Mouse (Mus musculus) midbrain, embryonic 12.5 days (tissue): ENCODE data around the gene Emc8. TPM values are rescaled to one million over a fixed set of nuclear protein-coding genes. Genes with fewer than 3 reads are reported as not detected.
A peak's percentile ranks its signal among the peaks of the same experiment; 100 is the strongest.

ENCODE experiments used
- ATAC-seq: fragments of 200-750 bp; cut with Nextera tagmentation; 2 replicates; pipeline ENCODE4 v1.8.0; 2017; ENCODE audit warnings: low read depth, moderate TSS enrichment, moderate library complexity; ENCODE audit not compliant: low FRiP score
- H3K27ac ChIP-seq: fragments of 300-500 bp; sonication (generic); replicated peaks from 2 replicates; pipeline ENCODE4 v1.5.1; 2016; ENCODE audit warnings: mild to moderate bottlenecking
- H3K27me3 ChIP-seq: fragments of 300-500 bp; sonication (generic); 2 replicates; pipeline ENCODE4 v1.6.1; 2016; ENCODE audit warnings: mild to moderate bottlenecking
- H3K36me3 ChIP-seq: fragments of 300-500 bp; sonication (generic); 2 replicates; pipeline ENCODE4 v1.6.1; 2016
- H3K4me1 ChIP-seq: fragments of 300-500 bp; sonication (generic); 2 replicates; pipeline ENCODE4 v1.6.1; 2016
- H3K4me2 ChIP-seq: fragments of 300-500 bp; sonication (generic); replicated peaks from 2 replicates; pipeline ENCODE4 v1.6.1; 2016; ENCODE audit warnings: mild to moderate bottlenecking, moderate library complexity
- H3K4me3 ChIP-seq: fragments of 300-500 bp; sonication (generic); 2 replicates; pipeline ENCODE4 v1.5.1; 2016; ENCODE audit warnings: mild to moderate bottlenecking
- H3K9ac ChIP-seq: fragments of 300-500 bp; sonication (generic); replicated peaks from 2 replicates; pipeline ENCODE4 v1.6.1; 2016; ENCODE audit warnings: mild to moderate bottlenecking, moderate library complexity
- H3K9me3 ChIP-seq: fragments of 300-500 bp; sonication (generic); 2 replicates; pipeline ENCODE4 v1.6.1; 2016; ENCODE audit warnings: mild to moderate bottlenecking
- WGBS: fragments of 180-500 bp; shearing (Covaris S2); methylation state at CpG from one replicate; pipeline ENCODE4 v1.1.7; 2016; 5-methylcytosine and 5-hydroxymethylcytosine counted together
- polyA plus RNA-seq: library from polyadenylated mRNA; unstranded; fragments of >200 nt; fragmentation: Nextera tagmentation; extraction: Ambion mirVana; gene quantifications from 2 replicates; pipeline ENCODE4 v1.2.1, GENCODE M21; 2016

Gene Emc8
- polyA plus RNA-seq, 1 experiment from 2014 or later, result 235 TPM

DNA sequence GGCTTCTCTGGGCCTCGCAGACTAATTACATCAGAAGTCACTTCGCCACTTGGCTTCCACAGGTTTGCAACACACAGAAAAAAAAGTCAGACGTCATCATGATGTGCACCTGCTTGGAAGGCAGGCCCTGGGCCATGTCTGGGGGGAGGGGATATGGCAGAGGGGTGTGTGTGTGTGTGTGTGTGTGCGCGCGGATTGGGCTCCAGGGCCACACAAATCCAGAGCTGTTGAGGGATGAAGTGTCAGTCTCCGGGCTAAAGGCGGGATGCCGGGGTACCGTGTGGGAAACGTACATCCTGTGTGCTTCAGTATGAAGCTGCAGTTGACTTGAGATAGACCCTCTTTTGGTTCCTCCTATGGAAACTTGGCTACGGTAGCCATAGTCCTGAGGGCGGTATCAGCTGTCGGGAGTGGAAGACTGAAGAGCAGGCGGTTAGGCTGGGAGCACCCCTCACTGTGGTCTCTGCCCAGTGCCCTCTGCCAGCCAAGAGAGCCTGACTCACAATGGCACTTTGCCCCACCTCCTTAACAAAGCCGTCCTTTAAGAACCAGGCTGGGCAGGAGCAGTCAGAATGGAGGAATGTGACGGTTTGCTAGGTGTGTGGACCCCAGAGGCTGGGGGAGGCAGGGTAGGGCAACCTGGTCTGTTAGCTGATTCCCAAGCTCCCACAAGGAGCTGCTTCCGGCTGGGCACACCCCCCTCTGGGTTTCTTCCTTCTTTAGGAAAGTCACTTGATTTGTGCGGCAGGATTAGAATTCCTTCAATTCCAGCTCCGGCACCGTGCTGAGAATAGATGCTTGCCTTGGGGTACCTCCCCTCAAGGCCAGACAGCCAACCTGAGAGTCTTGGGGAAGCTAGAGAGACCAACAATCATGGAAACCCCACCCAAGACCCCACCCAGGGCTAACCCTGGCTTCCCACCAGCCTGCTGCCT lies 36.7 kb downstream of the Emc8 start:
- ATAC-seq, result no peak
- Histone ChIP-seq H3K9me3 (no peaks in the 10 kb centered on the region), H3K4me3 (no peak overlapping the region), H3K4me1 (peaks cover 18% of the 10 kb centered on the region), H3K36me3 (no peaks in the 10 kb centered on the region), H3K27me3 (peaks cover 61% of the 10 kb centered on the region), H3K4me2 (no peak overlapping the region), H3K27ac (no peak overlapping the region), H3K9ac (no peak overlapping the region)
- 73% methylated on average over 21 of the region's 21 CpGs for WGBS

DNA sequence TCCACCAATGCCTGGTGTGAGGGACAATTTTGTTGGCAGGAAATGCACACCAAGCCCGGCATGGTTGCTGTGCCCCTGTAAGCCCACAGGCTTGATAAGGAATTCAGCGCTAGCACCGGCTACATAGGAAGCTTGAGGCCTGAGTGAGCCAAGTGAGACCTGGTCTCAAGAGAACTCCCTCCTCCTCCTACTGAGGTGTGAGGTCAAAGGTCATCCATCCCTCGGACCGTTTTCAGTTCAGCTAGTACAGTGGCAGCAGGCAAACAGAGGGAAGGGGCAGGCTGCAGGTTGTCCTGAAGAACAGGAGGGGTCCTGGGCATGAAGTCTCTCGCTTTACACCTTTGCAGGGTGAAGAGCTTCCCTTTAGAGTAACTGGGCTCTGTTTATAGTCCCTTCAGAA lies 37.5 kb downstream of the Emc8 start:
- no peak overlapping the region for H3K4me2 ChIP-seq
- H3K9me3 ChIP-seq, result no peaks in the 10 kb centered on the region
- peaks cover 18% of the 10 kb centered on the region for H3K4me1 ChIP-seq
- no peak overlapping the region for H3K4me3 ChIP-seq
- no peak overlapping the region for H3K27ac ChIP-seq
- peaks cover 53% of the 10 kb centered on the region for H3K27me3 ChIP-seq
- no peak for ATAC-seq
- WGBS, result 61% methylated on average over 6 of the region's 6 CpGs
- H3K9ac ChIP-seq, result no peak overlapping the region
- no peaks in the 10 kb centered on the region for H3K36me3 ChIP-seq

DNA sequence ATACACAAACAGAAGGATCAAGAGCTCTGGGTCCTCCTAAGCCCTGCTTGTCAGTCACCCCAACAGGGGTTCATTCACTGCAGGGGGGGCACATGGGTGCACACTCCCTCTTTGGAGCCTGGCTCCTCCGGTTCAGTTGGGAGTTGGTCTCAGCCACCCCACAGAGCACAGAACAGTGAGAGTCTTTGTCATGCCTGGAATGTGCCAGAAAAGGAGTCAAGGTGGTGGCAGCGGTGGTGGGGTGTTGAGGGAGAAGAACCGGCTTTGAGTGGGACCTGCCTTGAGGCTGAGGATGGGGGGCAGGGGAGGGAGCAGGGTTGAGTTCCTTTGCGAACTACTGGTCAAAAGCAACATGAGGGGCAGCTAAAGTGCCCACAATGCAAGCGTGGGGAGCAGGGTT lies 38.3 kb downstream of the Emc8 start:
- Histone ChIP-seq H3K4me1 (peaks cover 18% of the 10 kb centered on the region), H3K27ac (no peak overlapping the region), H3K9ac (no peak overlapping the region), H3K27me3 (peaks cover 45% of the 10 kb centered on the region), H3K36me3 (no peaks in the 10 kb centered on the region), H3K9me3 (no peaks in the 10 kb centered on the region), H3K4me2 (no peak overlapping the region), H3K4me3 (no peak overlapping the region)
- WGBS, result 51% methylated on average over 5 of the region's 5 CpGs
- ATAC-seq, result no peak

DNA sequence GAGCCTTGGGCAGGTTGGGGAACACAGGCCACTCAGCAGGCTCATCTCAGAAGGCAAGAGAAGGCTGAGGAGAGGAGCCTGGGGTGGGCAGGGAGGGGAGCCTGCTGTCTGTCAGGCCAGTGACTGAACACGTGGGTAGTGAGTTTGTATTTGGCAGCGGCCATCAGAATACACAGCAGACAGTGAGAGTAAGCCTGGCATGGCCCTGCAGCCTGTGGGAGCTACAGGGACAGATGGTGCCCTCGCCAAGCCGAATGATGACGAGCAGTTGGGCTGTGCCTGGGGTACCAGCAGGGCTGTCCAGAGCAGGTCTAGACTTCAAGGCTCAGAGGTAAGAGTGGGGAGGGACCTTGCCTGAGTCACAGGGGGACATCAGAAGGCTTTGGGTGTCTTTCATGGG lies 41.1 kb downstream of the Emc8 start:
- Histone ChIP-seq H3K27me3 (peaks cover 17% of the 10 kb centered on the region), H3K4me3 (no peak overlapping the region), H3K4me2 (no peak overlapping the region), H3K9me3 (no peaks in the 10 kb centered on the region), H3K27ac (no peak overlapping the region), H3K4me1 (no peaks in the 10 kb centered on the region), H3K9ac (no peak overlapping the region), H3K36me3 (no peaks in the 10 kb centered on the region)
- no peak for ATAC-seq
- WGBS, result 89% methylated on average over 5 of the region's 5 CpGs

DNA sequence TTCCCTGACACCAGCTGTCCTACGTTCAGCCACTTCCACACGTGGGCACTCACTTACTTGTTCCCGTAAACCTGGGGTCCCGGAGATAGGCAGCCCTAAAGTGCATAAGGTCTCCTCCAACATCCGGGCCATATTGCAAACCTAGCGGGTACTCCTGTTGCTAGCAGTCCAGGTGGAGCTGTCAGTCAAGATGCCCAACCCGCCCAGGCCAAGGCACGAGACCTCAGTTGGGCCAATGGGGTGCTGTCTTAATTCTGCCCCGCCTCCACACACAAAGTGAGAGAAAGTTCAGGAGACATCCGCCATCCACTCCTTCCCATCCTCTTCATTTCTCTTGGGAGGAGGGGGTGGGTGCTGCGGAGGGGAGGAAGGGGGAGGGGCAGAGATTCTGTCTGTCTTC lies 41.9 kb downstream of the Emc8 start:
- H3K27me3 ChIP-seq, result peaks cover 17% of the 10 kb centered on the region; the same call in 1 of the 2 replicates
- no peak overlapping the region for H3K4me3 ChIP-seq
- peaks cover 7% of the 10 kb centered on the region; the same call in 1 of the 2 replicates for H3K4me1 ChIP-seq
- H3K9me3 ChIP-seq, result no peaks in the 10 kb centered on the region
- 78% methylated on average over 11 of the region's 11 CpGs for WGBS
- no peak overlapping the region for H3K27ac ChIP-seq
- ATAC-seq, result no peak
- H3K36me3 ChIP-seq, result no peaks in the 10 kb centered on the region
- H3K4me2 ChIP-seq, result no peak overlapping the region
- no peak overlapping the region for H3K9ac ChIP-seq

DNA sequence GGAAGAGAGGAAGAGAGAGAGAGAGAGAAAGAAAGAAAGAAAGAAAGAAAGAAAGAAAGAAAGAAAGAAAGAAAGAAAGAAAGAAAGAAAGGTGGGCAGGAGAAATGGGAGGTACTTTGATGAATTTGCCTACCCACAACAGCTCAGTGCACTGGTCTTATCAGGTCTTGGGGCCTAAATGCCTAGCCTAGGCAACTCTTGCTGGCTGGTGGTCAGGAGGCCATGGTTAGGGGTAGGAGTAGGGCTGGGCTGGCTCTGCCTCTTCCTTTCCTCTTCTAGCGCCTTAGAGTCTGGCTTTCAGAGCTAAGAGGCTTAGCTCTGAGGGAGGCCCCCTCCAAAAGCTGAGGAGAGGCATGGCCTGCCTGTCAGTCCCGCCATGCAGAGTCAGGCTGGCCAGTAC lies 44.8 kb downstream of the Emc8 start:
- 0 out of 2 replicates have a peak, but pooled peaks cover 5% of the 10 kb centered on the region for H3K27me3 ChIP-seq
- H3K4me3 ChIP-seq, result no peak overlapping the region
- H3K9ac ChIP-seq, result no peak overlapping the region
- WGBS, result 13% methylated on average over 2 of the region's 2 CpGs
- no peak overlapping the region for H3K27ac ChIP-seq
- H3K9me3 ChIP-seq, result no peaks in the 10 kb centered on the region
- peaks cover 13% of the 10 kb centered on the region; the same call in 1 of the 2 replicates for H3K4me1 ChIP-seq
- no peak for ATAC-seq
- no peak overlapping the region for H3K4me2 ChIP-seq
- no peaks in the 10 kb centered on the region for H3K36me3 ChIP-seq

DNA sequence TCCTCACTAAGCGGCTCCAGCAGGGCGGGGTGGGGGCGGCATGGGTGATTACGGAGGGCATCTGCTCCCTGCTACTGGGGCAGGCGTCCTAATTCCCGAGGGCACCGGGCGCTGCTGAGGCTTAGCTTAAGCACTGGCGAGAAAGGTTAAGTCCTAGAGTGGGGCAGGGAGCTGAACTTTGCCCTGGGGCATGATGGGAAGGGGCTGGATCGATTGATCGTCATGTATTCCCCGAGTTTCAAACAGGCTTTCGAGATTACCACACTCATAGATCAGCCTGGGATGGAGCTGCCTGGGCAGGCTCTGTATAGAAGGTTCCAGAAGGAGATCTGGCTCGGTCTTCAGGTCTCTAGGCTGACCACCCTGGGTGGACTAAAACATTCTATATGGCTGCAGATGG lies 46.2 kb downstream of the Emc8 start:
- H3K27ac ChIP-seq, result no peak overlapping the region
- ATAC-seq, result no peak
- H3K4me1 ChIP-seq, result peaks cover 27% of the 10 kb centered on the region
- H3K4me3 ChIP-seq, result no peak overlapping the region
- H3K9ac ChIP-seq, result no peak overlapping the region
- H3K4me2 ChIP-seq, result no peak overlapping the region
- no peaks in the 10 kb centered on the region for H3K36me3 ChIP-seq
- 55% methylated on average over 14 of the region's 14 CpGs for WGBS
- 0 out of 2 replicates have a peak, but pooled peaks cover 5% of the 10 kb centered on the region for H3K27me3 ChIP-seq
- H3K9me3 ChIP-seq, result no peaks in the 10 kb centered on the region

DNA sequence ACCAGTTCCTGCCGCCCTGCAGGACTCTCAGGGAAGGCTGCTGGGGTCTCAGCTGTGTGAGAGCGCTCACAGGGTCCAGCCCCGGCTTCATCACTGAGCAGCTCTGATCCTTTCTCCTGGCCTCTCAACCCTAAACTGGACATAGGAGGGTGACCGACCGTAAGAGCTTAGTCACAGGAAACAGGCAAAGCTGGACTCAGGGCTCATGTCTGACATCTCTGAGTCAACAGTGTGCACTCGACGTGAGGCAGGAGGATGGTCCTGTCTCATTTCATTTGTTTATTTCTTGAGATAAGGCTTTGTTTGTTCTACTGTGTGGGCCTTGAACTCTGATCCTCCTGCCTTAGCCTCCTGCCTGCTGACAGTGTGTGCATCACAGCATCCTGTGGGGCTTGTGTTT lies 47.9 kb downstream of the Emc8 start:
- Histone ChIP-seq H3K27ac (no peak overlapping the region), H3K9ac (no peak overlapping the region), H3K4me2 (no peak overlapping the region), H3K4me1 (peaks cover 39% of the 10 kb centered on the region), H3K9me3 (no peaks in the 10 kb centered on the region), H3K27me3 (0 out of 2 replicates have a peak, but pooled peaks cover 5% of the 10 kb centered on the region), H3K4me3 (no peak overlapping the region), H3K36me3 (no peaks in the 10 kb centered on the region)
- 47% methylated on average over 7 of the region's 7 CpGs for WGBS
- no peak for ATAC-seq

DNA sequence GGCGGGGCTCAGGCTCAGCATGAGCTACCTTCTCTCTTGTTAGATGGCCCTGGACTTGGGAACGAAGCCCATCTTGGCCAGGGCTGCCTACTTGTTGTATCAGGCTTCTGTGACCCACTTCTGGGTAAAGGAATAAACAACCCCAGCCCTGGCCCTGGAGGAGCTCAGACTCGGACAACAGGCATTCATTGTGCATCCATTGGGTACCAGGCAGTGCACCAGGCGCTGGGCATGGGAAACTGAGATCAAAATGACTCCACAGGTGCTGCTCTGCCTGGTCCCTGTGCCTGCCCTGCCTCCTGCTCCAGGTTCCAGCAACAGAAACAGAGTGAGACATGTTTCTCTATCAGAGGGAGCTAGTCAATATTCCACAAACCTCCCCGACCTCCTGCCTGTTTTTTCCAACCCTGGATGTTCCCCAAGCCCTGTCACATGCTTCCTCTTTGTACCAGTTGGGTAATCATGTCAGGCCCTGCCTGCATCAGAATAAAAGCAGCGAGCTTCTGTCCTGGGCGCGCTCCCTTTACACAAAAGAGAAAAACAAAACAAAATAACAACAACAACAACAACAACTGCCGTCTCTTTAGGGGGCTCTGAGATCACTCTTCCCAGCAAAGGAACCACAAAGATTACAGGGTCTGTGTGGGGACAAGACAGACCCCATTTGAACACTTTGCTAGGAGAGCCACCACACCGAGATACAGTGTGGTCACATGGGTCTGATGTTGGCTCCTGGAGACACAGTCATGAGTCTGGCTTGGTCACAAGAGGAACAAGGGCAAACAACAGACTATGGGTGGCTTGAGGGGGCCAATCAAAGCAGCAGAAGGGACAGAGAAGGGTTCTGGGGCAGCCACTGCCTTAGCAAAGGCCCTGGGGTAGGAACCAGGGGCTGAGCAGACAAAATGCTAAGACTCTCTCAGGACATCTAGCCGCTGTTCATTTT lies 48.9 kb downstream of the Emc8 start:
- no peaks in the 10 kb centered on the region for H3K36me3 ChIP-seq
- H3K4me1 ChIP-seq, result peaks cover 39% of the 10 kb centered on the region
- no peaks in the 10 kb centered on the region for H3K9me3 ChIP-seq
- 0 out of 2 replicates have a peak, but pooled peaks cover 5% of the 10 kb centered on the region for H3K27me3 ChIP-seq
- H3K9ac ChIP-seq, result no peak overlapping the region
- no peak overlapping the region for H3K4me3 ChIP-seq
- no peak overlapping the region for H3K4me2 ChIP-seq
- H3K27ac ChIP-seq, result no peak overlapping the region
- 77% methylated on average over 11 of the region's 11 CpGs for WGBS
- ATAC-seq, result no peak

DNA sequence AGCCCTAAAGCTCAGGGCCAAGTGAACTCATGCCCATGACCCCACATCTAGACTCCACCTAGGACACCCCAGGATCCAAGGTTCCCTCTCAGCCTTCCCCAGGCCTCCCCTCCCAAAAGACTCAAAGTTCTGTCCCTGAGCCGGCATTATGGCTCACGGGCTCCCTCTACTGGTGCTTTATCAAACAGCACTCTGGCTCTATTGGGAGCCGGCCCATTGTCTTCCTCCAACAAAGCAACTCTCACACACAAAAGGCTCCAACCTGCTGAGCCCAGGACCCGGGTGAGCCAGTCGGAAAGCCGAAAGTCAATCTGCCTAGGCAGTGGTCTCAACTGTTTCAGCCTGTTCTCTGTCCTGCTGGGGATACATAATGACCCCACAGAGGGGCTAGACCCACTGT lies 50.3 kb downstream of the Emc8 start:
- Histone ChIP-seq H3K4me2 (peak overlapping the region; percentile 32; the same call in 1 of the 2 replicates), H3K27me3 (0 out of 2 replicates have a peak, but pooled peaks cover 5% of the 10 kb centered on the region), H3K9me3 (no peaks in the 10 kb centered on the region), H3K27ac (peak overlapping the region; percentile 76), H3K36me3 (no peaks in the 10 kb centered on the region), H3K9ac (peak overlapping the region; percentile 43; the same call in 1 of the 2 replicates), H3K4me3 (no peak overlapping the region), H3K4me1 (peaks cover 39% of the 10 kb centered on the region)
- WGBS, result under 1% methylated on average over 6 of the region's 6 CpGs
- peak; percentile 64 for ATAC-seq

DNA sequence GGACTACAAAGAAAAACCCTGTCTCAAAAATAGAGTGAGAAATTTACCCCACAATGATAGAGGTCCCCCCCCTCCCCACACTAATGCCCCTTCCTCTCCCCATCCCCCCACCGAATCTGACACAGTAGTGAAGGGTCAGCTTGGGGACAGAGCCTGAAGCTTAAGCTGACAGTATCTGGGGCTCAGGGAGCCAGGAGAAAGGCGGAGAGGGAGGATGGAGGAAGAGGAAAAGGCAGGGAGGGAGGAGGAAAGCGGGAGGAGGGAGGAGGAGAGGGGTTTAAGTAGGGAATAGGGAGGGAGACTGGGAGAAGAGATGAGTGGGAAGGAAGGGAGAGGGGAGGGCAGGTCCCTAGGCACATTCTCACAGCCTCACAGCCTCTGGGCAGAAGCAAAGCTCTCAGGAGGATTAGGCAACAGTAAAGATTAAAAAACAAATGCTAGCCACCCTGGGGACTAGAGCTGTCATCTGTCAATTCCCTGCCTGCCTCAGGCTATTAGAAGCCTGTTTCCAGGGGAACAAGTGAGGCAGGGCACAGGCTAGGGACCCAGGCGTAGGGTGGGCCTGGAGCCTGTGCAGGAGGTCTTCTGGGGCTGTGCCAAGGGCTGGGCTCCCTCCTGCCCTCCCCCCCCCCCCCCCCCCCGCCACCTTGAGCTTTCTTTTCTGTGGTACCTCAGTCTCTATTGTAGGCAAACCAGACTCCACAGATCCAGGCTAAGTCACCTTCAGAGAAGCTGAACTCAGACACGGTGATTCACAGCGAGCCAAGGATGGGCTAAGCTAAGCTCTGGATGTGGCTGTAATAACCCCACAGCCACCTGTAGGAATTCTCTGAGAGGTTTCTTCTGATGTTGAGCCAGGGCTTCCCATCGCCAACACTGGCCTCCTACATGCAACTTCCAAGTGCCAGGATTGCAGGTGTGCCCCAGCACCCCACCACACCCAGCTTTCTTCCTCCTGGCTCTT lies 51.4 kb downstream of the Emc8 start:
- peak overlapping the region; percentile 9; the same call in 1 of the 2 replicates for H3K4me2 ChIP-seq
- H3K27me3 ChIP-seq, result 0 out of 2 replicates have a peak, but pooled peaks cover 2% of the 10 kb centered on the region
- peak overlapping the region; percentile 21; the same call in 1 of the 2 replicates for H3K9ac ChIP-seq
- no peaks in the 10 kb centered on the region for H3K9me3 ChIP-seq
- WGBS, result 12% methylated on average over 7 of the region's 8 CpGs
- peaks cover 37% of the 10 kb centered on the region for H3K4me1 ChIP-seq
- no peak overlapping the region for H3K4me3 ChIP-seq
- no peaks in the 10 kb centered on the region for H3K36me3 ChIP-seq
- ATAC-seq, result peak; percentile 81
- H3K27ac ChIP-seq, result peak overlapping the region; percentile 83
